Mouse (Mus musculus) lung, postnatal 0 days (tissue): ENCODE data around the gene Rab27a.
A peak's percentile ranks its signal among the peaks of the same experiment; 100 is the strongest.

Experiments used
- CTCF ChIP-seq: IDR thresholded peaks from 2 replicates; pipeline ENCODE4 v1.5.1; 2016; ENCODE audit warnings: antibody characterized with exemption, mild to moderate bottlenecking
- EP300 ChIP-seq: IDR thresholded peaks from 2 replicates; pipeline ENCODE4 v1.6.1; 2016; ENCODE audit warnings: antibody characterized with exemption, mild to moderate bottlenecking, control low read depth

- TF ChIP-seq CTCF (peak; percentile 43), EP300 (peak; percentile 98)
These were observed 26.5 kb downstream of the Rab27a start for GRCm38 (mm10) chr9:73070971-73071659.
